Mouse (Mus musculus): ENCODE results near the gene Cdh5.

DNA sequence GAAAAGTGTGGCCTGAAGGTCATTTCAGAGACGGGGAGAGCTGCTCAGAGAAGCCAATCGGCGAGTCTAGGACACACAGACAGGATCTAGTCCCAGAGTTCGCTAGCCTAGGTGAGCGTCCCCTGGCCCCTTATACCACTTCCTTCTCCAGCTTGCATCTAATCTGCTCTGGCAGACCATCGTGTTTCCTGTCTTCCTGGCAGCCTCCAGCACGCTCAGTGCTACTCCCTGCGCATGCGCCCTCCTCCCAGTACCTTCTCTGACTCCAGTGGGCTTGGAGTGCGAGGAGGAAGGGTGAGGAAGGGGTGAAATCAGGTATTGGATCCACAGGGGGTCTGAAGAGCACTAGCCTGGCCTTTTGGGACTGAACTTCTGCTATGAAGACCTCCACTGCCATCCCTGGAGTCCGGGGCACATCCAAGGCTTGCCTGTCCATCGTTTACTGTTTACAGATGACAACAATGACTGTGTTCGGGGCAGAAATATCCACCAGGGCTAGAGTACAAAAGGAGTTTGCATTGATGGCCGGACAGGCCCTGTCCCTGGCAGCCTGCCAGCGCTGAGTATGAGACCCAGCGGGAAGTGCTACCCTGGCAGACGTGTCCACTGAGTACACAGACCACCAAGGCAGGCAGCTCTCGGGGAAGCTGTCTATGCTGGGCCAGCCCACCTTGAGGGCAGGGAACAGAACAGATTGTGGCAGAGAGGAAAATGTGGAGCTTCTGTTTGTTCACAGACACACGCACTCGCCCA, 1.9 kb upstream of the Cdh5 start:
- TF ChIP-seq POLR2A (IDR thresholded peaks at IDR 0.05; ENCODE audit: borderline replicate concordance, insufficient read depth, low read length) (no peak), CTCF (IDR thresholded peaks at IDR 0.05; ENCODE audit: borderline replicate concordance, insufficient read depth, low read depth, low read length) (no peak)
